28 mouse cellular contexts compared by ENCODE assay signal in genomic region chr6:51093196-51093595, GRCm38 (mm10).
"Had no signal": no experiment of that assay in that cellular context is flagged by ENCODE, and none has a peak within 500 bp of the region (broad histone marks: within the 10 kb centered on the region; RNA-seq: fewer than 3 reads in every experiment).

No protein-coding gene starts in this region.

- H3K4me1 ChIP-seq: forebrain, embryonic 12.5 days; forebrain, embryonic 13.5 days; forebrain, embryonic 15.5 days; heart, embryonic 10.5 days had no signal

- H3K36me3 ChIP-seq: embryonic facial prominence, embryonic 10.5 days; embryonic facial prominence, embryonic 12.5 days; embryonic facial prominence, embryonic 13.5 days; embryonic facial prominence, embryonic 15.5 days; forebrain, embryonic 10.5 days; forebrain, embryonic 12.5 days; forebrain, embryonic 15.5 days; heart, embryonic 10.5 days had no signal

- DNase-seq: cerebellum, adult 2 months; cerebellum, adult 8-10 months; cerebellum, adult 9-10 months; cerebellum, adult 9-11 months; cerebellum, postnatal 10 days; cerebellum, postnatal 14 days; cerebellum, postnatal 25 days; cerebellum, postnatal 36 days; embryo, embryonic 11 days; forebrain, postnatal 0 days; gastrocnemius, adult 2 months; gastrocnemius, postnatal 10 days; gastrocnemius, postnatal 14 days; gastrocnemius, postnatal 25 days; gastrocnemius, postnatal 36 days; heart, adult 2 months had no signal

- H3K9ac ChIP-seq: embryonic facial prominence, embryonic 12.5 days; embryonic facial prominence, embryonic 13.5 days; embryonic facial prominence, embryonic 15.5 days; forebrain, embryonic 12.5 days; forebrain, embryonic 13.5 days; forebrain, embryonic 15.5 days; forebrain, postnatal 0 days had no signal

- H3K4me3 ChIP-seq: embryonic facial prominence, embryonic 10.5 days; embryonic facial prominence, embryonic 12.5 days; embryonic facial prominence, embryonic 13.5 days; embryonic facial prominence, embryonic 15.5 days; erythroblast, embryonic 14.5 days; forebrain, embryonic 10.5 days; forebrain, embryonic 12.5 days; forebrain, embryonic 13.5 days; forebrain, embryonic 15.5 days; gastrocnemius, adult 2 months; heart, adult 2 months; heart, embryonic 10.5 days had no signal

- H3K27ac ChIP-seq: embryonic facial prominence, embryonic 10.5 days; embryonic facial prominence, embryonic 12.5 days; embryonic facial prominence, embryonic 13.5 days; embryonic facial prominence, embryonic 15.5 days; forebrain, embryonic 10.5 days; forebrain, embryonic 12.5 days; forebrain, embryonic 13.5 days; forebrain, embryonic 15.5 days; gastrocnemius, adult 2 months; heart, adult 2 months; heart, embryonic 10.5 days had no signal

- H3K9me3 ChIP-seq: embryonic facial prominence, embryonic 10.5 days; embryonic facial prominence, embryonic 12.5 days; embryonic facial prominence, embryonic 13.5 days; embryonic facial prominence, embryonic 15.5 days; forebrain, embryonic 10.5 days; forebrain, embryonic 12.5 days; forebrain, embryonic 13.5 days; forebrain, embryonic 15.5 days; heart, embryonic 10.5 days had no signal

- H3K4me2 ChIP-seq: embryonic facial prominence, embryonic 12.5 days; embryonic facial prominence, embryonic 13.5 days; embryonic facial prominence, embryonic 15.5 days; forebrain, embryonic 12.5 days; forebrain, embryonic 13.5 days; forebrain, embryonic 15.5 days had no signal

- H3K27me3 ChIP-seq: embryonic facial prominence, embryonic 12.5 days; embryonic facial prominence, embryonic 13.5 days; embryonic facial prominence, embryonic 15.5 days; forebrain, embryonic 12.5 days; forebrain, embryonic 13.5 days; forebrain, embryonic 15.5 days had no signal

- ATAC-seq: forebrain, embryonic 13.5 days; forebrain, embryonic 14.5 days; forebrain, embryonic 15.5 days; forebrain, embryonic 16.5 days; forebrain, postnatal 0 days had no signal
